In the genomic region with DNA sequence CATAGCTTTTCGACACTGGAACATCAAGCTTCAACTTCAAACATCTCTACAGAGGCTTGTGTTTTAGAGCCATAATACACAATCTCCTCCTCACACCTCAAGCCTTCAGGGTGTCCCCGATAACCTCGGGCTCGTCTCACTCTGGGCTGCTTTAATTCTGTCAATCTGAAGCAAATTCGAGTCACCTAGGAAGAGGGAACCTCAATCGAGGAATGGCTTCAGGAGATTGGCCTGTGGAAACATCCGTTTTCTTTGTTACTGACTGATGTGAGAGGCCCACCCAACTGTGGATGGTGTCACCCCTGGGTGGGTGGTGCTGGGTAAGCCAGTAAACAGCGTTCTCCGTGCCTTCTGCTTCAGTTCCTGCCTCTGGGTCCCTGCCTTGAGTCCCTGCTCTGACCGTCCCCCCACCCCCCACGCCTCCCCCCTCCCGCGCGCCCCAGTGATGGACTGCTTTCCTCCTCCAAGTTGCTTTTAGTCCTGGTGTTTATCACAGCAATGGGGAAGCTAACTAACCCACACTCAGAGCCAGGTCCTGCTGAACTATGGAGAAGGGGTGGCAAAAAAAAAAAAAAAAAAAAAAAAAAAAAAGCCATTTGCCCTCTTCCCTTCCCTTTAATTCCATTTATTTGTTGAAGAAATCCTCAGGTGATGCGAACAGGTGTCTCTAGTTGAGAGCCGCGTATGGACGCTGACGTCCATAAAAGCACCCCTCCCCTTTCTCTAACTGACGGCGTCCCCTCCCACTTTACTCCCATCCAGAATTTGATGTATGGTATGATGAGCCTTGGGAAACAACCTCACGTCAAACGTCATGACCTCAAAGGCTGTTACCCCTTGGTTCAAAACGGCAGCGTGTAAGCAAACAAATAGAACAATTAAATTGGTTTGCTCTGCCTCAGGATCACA, we compare ENCODE assay signal across 8 mouse cellular contexts. TPM values are rescaled to one million over a fixed set of nuclear protein-coding genes. Genes with fewer than 3 reads are reported as not detected.
DNase-seq lines count a peak whose midpoint lies in the region; ATAC-seq and TF ChIP-seq lines count a peak whose summit lies in the region.

No protein-coding gene starts in this region.

- H3K27me3 ChIP-seq in lung, embryonic 15.5 days, result no peaks in the 10 kb centered on the region
- no peaks in the 10 kb centered on the region for H3K27me3 ChIP-seq in forebrain, embryonic 12.5 days
- no peaks in the 10 kb centered on the region for H3K27me3 ChIP-seq in limb, embryonic 15.5 days

- H3K4me1 ChIP-seq in lung, embryonic 15.5 days, result peaks cover 12% of the 10 kb centered on the region; the same call in 1 of the 2 replicates
- H3K4me1 ChIP-seq in forebrain, embryonic 12.5 days, result peaks cover 2% of the 10 kb centered on the region; the same call in 1 of the 2 replicates
- H3K4me1 ChIP-seq in limb, embryonic 15.5 days, result peaks cover 9% of the 10 kb centered on the region
- H3K4me1 ChIP-seq in olfactory bulb, adult 2 months (ENCODE audit: control insufficient read depth, insufficient read depth, low read length), result peaks cover 2% of the 10 kb centered on the region; the same call in 1 of the 2 replicates

- H3K4me3 ChIP-seq in lung, embryonic 15.5 days, result peak overlapping the region; percentile 25
- peak overlapping the region; percentile 32 for H3K4me3 ChIP-seq in forebrain, embryonic 12.5 days (replicated peaks)
- peak overlapping the region; percentile 25 for H3K4me3 ChIP-seq in limb, embryonic 15.5 days
- peak overlapping the region; percentile 20 for H3K4me3 ChIP-seq in olfactory bulb, adult 2 months (ENCODE audit: insufficient read depth, low read depth, low read length)

- TF ChIP-seq POLR2A in olfactory bulb, adult 2 months (IDR thresholded peaks at IDR 0.05; ENCODE audit: insufficient read depth, low read depth, low read length), result no peak

- no peak for DNase-seq in lung, postnatal 10 days
- DNase-seq in c-Kit-positive CD71-positive TER-119-positive erythroid progenitor cells, embryonic 14.5 days (ENCODE audit: low spot score), result no peak
- DNase-seq in cerebellum, postnatal 36 days, result no peak
- no peak for DNase-seq in layer of hippocampus, adult 11-12 months (ENCODE audit: low spot score)

- no peak for TF ChIP-seq CTCF in olfactory bulb, adult 2 months (IDR thresholded peaks at IDR 0.05; ENCODE audit: insufficient read depth, low read depth, low read length)

- peak overlapping the region; percentile 58 for H3K4me2 ChIP-seq in lung, embryonic 15.5 days
- peak overlapping the region; percentile 55 for H3K4me2 ChIP-seq in forebrain, embryonic 12.5 days
- H3K4me2 ChIP-seq in limb, embryonic 15.5 days, result peak overlapping the region; percentile 48

- H3K27ac ChIP-seq in lung, embryonic 15.5 days, result no peak overlapping the region
- H3K27ac ChIP-seq in forebrain, embryonic 12.5 days, result no peak overlapping the region
- H3K27ac ChIP-seq in limb, embryonic 15.5 days, result no peak overlapping the region
- H3K27ac ChIP-seq in olfactory bulb, adult 2 months (ENCODE audit: insufficient read depth, low read depth, low read length), result no peak overlapping the region

- no peaks in the 10 kb centered on the region for H3K9me3 ChIP-seq in lung, embryonic 15.5 days
- H3K9me3 ChIP-seq in forebrain, embryonic 12.5 days, result no peaks in the 10 kb centered on the region
- H3K9me3 ChIP-seq in limb, embryonic 15.5 days, result no peaks in the 10 kb centered on the region

- no peak for ATAC-seq in lung, embryonic 15.5 days (ENCODE audit: borderline replicate concordance, extremely low read depth, low FRiP score, low TSS enrichment)
- peak; percentile 59 for ATAC-seq in forebrain, embryonic 12.5 days (ENCODE audit: low FRiP score)
- ATAC-seq in limb, embryonic 15.5 days (ENCODE audit: insufficient number of reproducible peaks, low FRiP score, low TSS enrichment, low read depth), result no peak

- H3K9ac ChIP-seq in lung, embryonic 15.5 days, result no peak overlapping the region
- H3K9ac ChIP-seq in forebrain, embryonic 12.5 days, result no peak overlapping the region
- no peak overlapping the region for H3K9ac ChIP-seq in limb, embryonic 15.5 days

- 30% methylated on average over 25 of the region's 25 CpGs for WGBS in lung, embryonic 15.5 days
- WGBS in forebrain, embryonic 12.5 days, result 35% methylated on average over 25 of the region's 25 CpGs
- 32% methylated on average over 25 of the region's 25 CpGs for WGBS in limb, embryonic 15.5 days
- WGBS in olfactory bulb, adult 2 months, result 27% methylated on average over 25 of the region's 25 CpGs

- H3K36me3 ChIP-seq in lung, embryonic 15.5 days, result no peaks in the 10 kb centered on the region
- no peaks in the 10 kb centered on the region for H3K36me3 ChIP-seq in forebrain, embryonic 12.5 days (replicated peaks)
- no peaks in the 10 kb centered on the region for H3K36me3 ChIP-seq in limb, embryonic 15.5 days

RNA-seq across cellular contexts. Expression of gene Fbp2, which starts 2.6 kb away (rescaled TPM):
- polyA plus RNA-seq in lung, embryonic 15.5 days (2015; fragmentation: Nextera tagmentation; extraction: Ambion mirVana), result 0.31 and 0.32 TPM in 2 replicates
- polyA plus RNA-seq in forebrain, embryonic 12.5 days (2016; fragmentation: Nextera tagmentation; extraction: Ambion mirVana), result not detected in 2 replicates
- 2.7 and 5.1 TPM in 2 replicates for polyA plus RNA-seq in limb, embryonic 15.5 days (2015; fragmentation: Nextera tagmentation; extraction: Ambion mirVana)
- polyA plus RNA-seq in olfactory bulb, adult 2 months (2012; ENCODE audit: insufficient read depth, insufficient read length, low replicate concordance, missing spikeins), result not detected in 2 replicates

RNA-seq across cellular contexts. Expression of gene Fbp1, which starts 32.4 kb away (rescaled TPM):
- 1.1 and 3.7 TPM in 2 replicates for polyA plus RNA-seq in lung, embryonic 15.5 days (2015; fragmentation: Nextera tagmentation; extraction: Ambion mirVana)
- not detected in 2 replicates for polyA plus RNA-seq in forebrain, embryonic 12.5 days (2016; fragmentation: Nextera tagmentation; extraction: Ambion mirVana)
- polyA plus RNA-seq in limb, embryonic 15.5 days (2015; fragmentation: Nextera tagmentation; extraction: Ambion mirVana), result 1.4 and 1.5 TPM in 2 replicates
- not detected in 2 replicates for polyA plus RNA-seq in olfactory bulb, adult 2 months (2012; ENCODE audit: insufficient read depth, insufficient read length, low replicate concordance, missing spikeins)
